Mouse (Mus musculus) lung, adult 2 months (tissue): ENCODE results near the gene Atp2c2.

Source experiments
- CTCF ChIP-seq: fragments of 200-500 bp; IDR thresholded peaks from 2 replicates; pipeline ENCODE4 v1.5.1; 2011; ENCODE audit warnings: mild to moderate bottlenecking, low read length, control low read depth; ENCODE audit not compliant: insufficient read depth
- POLR2A ChIP-seq: fragments of 200-500 bp; IDR thresholded peaks from 2 replicates; pipeline ENCODE4 v1.6.1; 2011; ENCODE audit warnings: low read depth, mild to moderate bottlenecking, control low read depth, low read length, borderline replicate concordance; ENCODE audit errors: extremely low read depth

DNA sequence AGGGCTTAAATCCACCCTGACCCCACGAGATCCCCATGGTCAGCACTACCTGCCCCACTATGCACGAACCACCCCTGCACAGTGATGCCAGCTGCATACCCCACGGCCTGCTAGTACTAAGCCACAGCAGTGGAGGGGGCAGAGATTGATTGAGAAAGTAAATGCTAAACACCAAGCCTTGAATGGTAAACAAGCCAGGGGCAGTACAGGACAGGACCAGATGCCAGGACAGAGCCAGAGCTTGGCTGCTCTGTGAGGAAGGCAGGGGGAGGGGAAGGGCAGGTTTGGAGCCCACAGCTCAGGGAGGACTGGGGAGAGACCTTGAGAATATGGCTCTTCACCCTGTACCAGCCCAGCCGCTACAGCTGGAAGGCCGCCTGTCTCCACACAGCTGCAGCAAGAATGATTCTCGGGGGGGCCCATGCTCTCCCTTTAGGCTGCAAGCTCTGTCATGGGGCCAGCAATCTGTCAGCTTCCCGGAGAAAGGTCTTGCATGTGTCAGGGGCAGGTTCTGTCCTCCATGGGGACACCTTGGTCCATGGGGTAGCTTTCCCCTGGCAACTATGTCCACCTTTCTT is 76.9 kb downstream of the Atp2c2 start:
- TF ChIP-seq CTCF (no peak), POLR2A (no peak)
